Mouse (Mus musculus) kidney, postnatal 14 days (tissue): ENCODE measurements around the gene Cox7a1.
A peak's percentile ranks its signal among the peaks of the same experiment; 100 is the strongest.
"Not testable (repeated sequence)": the region's sequence is repeated elsewhere in the genome, so short reads cannot be mapped to it uniquely, and the experiment has no call there.

Source experiments
- DNase-seq: peaks from one replicate; pipeline ENCODE4 v3.0.0; 2022; ENCODE audit warnings: mixed read lengths

The Cox7a1 gene

DNA sequence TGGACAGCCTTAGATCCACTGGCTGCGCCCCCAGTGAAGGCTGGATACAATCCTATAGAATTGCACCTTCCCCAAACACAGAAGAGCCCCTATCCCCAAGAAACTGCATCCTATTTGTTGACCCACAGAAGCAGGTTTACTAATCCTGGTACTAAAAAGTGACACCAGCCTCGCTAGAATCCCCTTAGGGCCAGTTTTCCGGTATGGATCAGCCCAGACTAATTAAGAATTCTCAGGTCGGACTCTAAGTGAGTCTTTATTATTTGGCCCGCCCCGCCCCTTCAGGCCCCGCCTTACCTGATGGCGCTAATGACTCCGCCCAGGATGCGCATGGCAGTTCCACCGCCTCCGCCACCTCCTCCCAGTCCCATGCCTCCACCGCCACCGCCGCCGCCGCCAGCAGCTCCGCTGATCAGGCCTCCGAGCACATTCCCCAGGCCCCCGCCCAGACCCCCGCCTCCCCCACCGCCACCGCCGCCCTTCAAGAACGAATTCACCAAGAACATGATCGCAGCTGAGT, 9.7 kb downstream of the Cox7a1 start:
- DNase-seq, result peak; percentile 90

DNA sequence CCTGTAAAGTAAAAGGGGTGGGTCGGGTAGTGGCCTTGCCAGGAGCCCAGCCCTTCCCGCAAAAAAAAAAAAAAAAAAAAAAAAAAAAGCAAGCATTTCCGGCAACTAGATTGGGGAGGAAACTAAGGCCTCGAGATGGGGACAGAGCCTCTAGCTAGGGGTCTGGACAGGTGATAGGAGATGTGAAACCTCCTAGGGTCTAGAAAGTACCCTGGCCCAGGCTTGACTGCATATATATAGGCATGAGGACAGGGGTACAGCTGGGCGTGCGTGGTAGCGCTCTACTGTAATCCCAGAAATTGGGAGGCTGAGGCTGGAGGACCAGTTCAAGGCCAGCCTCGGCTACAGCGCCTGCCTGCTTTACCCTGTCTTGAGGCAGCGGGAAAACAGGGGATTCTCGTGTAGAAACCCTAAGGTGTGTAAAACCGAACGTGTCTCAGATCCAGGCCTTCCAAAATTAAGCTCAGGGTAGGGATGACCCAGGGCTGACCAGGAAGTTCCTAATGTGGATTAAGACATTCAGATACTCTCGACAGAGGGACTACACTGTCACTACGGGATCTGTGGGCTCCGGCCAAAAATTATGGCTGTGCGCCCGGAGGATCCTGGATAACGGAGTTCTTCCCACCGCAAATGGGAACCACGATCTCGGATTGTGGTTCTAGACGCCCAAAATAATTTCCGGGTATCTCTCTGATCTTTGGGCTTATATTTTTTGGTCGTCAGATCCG, 10.3 kb downstream of the Cox7a1 start:
- peak; percentile 52 for DNase-seq

- peak; percentile 97 for DNase-seq
Observed at GRCm38 (mm10) chr7:30194884-30195283, 10.9 kb downstream of the Cox7a1 start.

GRCm38 (mm10) chr7:30195461-30195860, 11.5 kb downstream of the Cox7a1 start:
- no peak for DNase-seq

GRCm38 (mm10) chr7:30196171-30196570, 12.2 kb downstream of the Cox7a1 start:
- DNase-seq, result no peak

DNA sequence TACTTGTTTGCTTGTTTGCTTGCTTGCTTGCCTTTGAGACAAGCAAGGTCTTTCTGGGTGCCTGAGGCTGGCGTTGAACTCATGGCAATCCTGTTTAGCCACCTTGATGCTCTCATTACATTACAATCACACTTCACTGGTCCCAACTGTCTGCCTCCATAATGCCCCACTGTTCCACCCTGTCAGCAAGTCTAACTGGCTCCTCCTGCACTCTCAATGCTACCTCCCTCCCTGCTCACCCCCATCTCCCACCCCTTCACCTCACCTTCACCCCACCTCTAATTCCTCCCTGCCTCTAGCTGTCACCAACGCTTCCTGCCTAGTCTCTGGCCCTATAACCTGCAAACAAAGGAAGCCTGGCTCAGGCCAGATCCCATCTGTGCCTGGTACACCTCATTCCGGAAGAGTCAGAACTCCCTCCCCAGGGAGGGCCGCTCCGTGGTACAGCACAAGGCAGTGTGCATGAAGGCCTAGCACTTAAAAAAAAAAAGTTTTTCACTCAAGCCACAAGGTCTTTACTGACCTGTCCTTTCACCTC, 13.7 kb downstream of the Cox7a1 start:
- DNase-seq, result peak; percentile 41

GRCm38 (mm10) chr7:30198481-30198971, 14.6 kb downstream of the Cox7a1 start, which contains the start of gene Capns1:
Gene Capns1, minus strand, starts transcription at chr7:30198811.
- DNase-seq, result peak; percentile 67

DNA sequence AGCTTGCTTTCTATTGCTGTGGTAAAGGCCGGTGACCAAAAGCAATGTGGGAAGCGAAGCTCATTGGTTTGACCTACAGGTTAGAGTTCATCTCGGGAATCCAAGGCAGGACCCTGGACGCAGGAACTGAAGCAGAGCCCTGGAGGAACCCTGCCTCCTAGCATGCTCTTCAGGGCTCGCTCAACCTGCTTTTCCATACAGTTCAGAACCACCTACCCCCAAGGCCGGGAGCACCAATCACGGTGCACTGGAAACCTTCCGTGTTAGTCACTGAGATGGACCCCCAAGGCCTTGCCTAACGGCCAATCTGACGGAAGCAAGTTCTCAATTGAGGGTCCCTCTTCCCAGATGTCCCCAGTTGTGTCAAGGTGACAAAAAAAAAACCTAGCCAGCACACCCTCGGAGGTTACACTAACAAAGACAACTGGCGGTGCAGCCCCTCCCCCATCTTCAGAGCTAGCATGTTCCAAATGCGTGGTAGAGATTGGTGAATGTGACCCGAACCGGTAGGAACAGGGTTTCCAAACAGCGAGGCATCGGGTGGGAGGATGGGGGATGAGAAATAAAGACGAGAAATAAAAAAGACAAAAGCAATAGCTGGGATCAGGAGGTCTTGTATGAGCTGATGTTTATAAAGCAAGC, 15.7 kb downstream of the Cox7a1 start:
- no peak for DNase-seq

- DNase-seq, result no peak
Observed at GRCm38 (mm10) chr7:30200200-30200599, 16.3 kb downstream of the Cox7a1 start.

DNA sequence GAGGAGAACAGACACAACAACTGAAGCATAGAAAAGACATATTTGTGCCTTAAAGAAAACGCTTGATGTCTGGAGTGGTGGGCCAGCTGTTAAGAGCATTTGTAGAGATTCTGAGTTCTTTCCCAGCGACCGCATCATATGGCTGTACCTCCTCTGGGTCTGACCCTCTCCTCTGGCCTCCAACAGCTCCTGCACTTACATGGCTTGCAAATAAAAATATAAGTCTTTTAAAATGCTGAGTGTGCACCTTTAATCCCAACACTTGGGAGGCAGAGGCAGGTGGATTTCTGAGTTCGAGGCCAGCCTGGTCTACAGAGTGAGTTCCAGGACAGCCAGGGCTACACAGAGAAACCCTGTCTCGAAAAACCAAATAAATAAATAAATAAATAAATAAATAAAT, 16.7 kb downstream of the Cox7a1 start:
- DNase-seq, result not testable (repeated sequence)

DNA sequence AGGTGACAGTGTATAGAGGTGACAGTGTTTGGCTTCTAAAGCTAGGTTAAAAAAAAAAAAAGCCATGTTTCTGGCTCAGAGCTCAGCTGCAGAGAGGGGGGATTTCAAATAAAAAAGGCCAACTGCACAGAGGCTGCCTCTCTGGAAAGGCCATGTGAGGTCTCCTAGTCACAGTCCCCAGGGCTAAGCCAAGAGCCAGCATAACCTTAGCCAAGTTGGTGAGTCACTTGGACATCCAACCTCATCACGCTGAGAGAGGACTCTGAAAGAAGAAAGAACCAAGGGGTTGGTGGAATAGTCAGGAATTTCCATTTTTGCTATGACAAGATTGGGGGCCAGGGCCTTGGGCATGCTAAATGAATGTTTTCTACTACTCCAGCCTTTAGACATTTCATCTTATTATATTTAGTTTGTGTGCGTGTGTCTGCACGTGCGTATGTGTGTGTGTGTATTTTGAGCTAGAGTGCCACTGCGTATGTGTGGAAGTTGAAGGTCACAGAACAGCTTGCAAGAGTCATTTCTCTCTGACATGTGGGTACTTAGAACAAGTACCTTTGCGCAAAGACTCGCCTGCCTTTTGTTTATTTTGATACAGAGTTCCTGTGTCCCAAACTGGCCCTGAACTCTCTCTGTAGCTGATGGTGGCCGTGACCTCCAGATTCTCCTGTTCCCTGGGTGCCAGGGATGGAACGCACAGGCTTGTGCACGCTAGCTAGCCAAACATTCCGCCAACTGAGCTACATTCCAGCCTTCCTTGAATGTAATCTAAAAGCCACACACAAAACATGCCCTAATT, 19.1 kb downstream of the Cox7a1 start:
- DNase-seq, result no peak

- DNase-seq, result no peak
Observed at GRCm38 (mm10) chr7:30204380-30204779, 20.4 kb downstream of the Cox7a1 start.

DNA sequence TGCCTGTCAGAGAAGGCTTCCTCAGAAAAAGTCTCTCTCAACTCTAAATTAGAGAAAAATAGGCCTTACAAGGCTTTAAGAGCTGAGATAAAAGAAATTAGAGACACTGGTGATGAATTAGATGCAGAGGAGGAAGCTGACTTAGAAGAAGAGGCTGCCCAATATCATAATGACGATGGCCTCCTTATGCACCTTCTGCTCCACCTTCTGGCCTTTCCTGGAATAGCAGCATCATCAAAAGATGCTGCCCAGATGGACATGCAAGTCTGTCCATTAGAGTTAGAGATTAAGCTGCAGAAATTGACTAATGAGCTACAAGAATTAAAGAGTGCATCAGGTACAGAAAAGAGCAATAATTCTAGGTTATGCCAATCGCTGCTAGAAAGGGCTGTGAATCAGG, 21.4 kb downstream of the Cox7a1 start:
- peak; percentile 74 for DNase-seq

GRCm38 (mm10) chr7:30206364-30206763, 22.4 kb downstream of the Cox7a1 start:
- DNase-seq, result not testable (repeated sequence)

GRCm38 (mm10) chr7:30211025-30211424, 27.1 kb downstream of the Cox7a1 start:
- no peak for DNase-seq

DNA sequence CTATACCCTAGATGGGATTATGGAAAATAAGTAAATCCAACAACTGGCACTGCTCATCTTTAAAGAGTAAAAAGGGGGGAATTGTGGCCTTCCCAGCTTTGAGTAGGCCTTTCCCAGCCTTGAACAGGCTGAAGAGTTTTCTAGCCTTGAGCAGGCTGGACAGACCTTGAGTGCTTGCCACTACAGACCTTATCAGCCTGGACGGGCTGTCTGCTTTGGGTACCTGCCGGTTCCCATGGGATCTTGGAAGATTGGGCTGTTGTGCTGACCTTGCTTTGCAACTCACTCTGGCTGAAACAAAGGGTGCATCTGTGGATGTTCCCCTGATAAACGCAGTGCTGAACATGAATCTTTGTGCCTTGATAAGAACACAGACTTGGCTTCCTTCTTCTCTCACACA, 29.9 kb downstream of the Cox7a1 start:
- no peak for DNase-seq

GRCm38 (mm10) chr7:30215875-30216274, 31.9 kb downstream of the Cox7a1 start:
- DNase-seq, result peak; percentile 43

DNA sequence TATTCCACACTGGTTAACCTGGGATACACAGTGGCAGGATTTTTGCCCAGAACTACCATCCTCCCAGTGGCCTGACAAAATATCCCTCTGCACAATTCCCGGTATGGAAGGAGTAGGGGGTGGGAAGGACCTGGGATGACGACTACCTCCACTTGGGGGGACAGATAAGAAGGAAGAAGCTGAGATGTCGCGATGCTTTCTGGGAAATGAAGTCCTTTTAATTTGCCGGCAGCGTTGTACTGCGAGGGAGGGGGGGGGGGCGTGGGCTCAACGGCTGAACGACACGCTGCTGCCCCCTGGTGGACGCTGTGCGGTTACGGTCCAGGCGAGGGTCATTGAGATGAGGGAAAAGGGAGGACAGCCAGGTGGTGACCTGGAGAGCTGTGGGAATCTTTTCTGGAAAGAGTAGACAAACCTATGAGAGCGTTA, 32.8 kb downstream of the Cox7a1 start:
- peak; percentile 82 for DNase-seq

DNA sequence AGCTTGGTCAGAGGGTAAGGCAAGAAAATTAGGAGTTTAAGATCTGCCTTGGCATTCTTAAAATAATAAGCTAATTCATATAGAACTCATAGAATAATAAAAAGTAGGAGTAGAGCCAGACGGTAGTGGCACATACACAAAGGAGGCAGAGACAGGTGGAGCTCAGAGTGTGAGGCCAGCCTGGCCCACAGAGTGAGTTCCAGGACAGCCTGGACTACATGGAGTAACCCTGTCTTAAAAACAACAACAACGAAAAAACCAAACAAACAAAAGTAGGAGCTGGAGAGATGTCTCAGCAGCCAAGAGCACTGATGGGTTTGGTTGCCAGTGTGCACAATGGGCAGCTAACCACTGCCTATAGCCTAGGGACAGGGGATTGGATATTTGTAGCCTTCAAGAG, 33.3 kb downstream of the Cox7a1 start:
- no peak for DNase-seq

DNA sequence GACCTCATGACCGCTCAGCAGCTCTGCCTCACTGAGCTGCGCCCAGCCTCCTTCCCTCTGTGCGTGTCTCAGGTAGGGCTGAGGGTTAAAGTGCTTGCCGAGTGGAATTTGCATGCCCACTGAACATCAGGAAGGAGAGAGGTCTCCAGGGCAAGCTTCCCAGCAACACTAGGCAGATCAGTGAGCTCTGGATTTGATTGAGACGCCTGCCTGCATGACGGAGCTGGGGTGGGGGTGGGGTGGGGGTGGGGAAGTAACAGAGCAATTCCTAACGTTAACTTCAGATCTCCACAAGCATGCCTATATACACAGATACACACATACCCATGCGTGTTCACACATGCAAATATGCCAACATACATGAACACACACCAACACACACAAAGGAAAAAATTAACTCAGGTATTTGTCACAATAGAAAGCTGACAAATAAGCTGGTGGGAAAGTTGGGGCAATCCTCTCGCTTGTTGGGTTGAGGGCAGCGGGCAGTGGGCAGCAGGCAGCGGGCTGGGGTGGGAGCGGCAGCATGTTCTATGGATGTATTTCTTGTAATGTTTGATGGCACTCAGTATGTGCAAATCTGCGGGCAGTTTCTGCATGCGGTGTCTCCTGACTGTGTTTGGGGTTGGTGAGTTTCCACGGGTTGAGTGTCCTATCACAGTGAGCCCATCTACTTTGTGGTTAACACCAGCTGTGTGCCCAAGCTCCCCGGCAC, 35.5 kb downstream of the Cox7a1 start:
- DNase-seq, result peak; percentile 86

- peak; percentile 70 for DNase-seq
Observed at GRCm38 (mm10) chr7:30220008-30220356, 36.0 kb downstream of the Cox7a1 start.

- no peak for DNase-seq
Observed at GRCm38 (mm10) chr7:30221433-30221832, 37.5 kb downstream of the Cox7a1 start.
